Mouse (Mus musculus) heart, embryonic 11.5 days (tissue): ENCODE measurements around the gene Gripap1. TPM values are rescaled to one million over a fixed set of nuclear protein-coding genes. Genes with fewer than 3 reads are reported as not detected.

ENCODE experiments used
- ATAC-seq: fragments of 200-750 bp; cut with Nextera tagmentation; replicated peaks from 2 replicates; pipeline ENCODE4 v1.8.0; 2017; ENCODE audit warnings: moderate library complexity; ENCODE audit not compliant: insufficient number of reproducible peaks, low FRiP score, low TSS enrichment
- H3K27ac ChIP-seq: fragments of 300-500 bp; sonication (generic); 2 replicates; pipeline ENCODE4 v1.5.1; 2014; ENCODE audit warnings: mild to moderate bottlenecking, low read depth, low read length
- H3K27me3 ChIP-seq: fragments of 300-500 bp; sonication (generic); 2 replicates; pipeline ENCODE4 v1.6.1; 2014; ENCODE audit warnings: mild to moderate bottlenecking, low read length, mixed read lengths; ENCODE audit not compliant: control insufficient read depth, insufficient read depth
- H3K36me3 ChIP-seq: fragments of 300-500 bp; sonication (generic); 2 replicates; pipeline ENCODE4 v1.6.1; 2014; ENCODE audit warnings: mild to moderate bottlenecking, low read length, moderate library complexity, mixed read lengths; ENCODE audit not compliant: control insufficient read depth, insufficient read depth
- H3K4me1 ChIP-seq: fragments of 300-500 bp; sonication (generic); 2 replicates; pipeline ENCODE4 v1.6.1; 2014; ENCODE audit warnings: low read length; ENCODE audit not compliant: control insufficient read depth, insufficient read depth
- H3K4me2 ChIP-seq: fragments of 300-500 bp; sonication (generic); 2 replicates; pipeline ENCODE4 v1.6.1; 2014; ENCODE audit warnings: mild to moderate bottlenecking, moderate library complexity
- H3K4me3 ChIP-seq: fragments of 300-500 bp; sonication (generic); 2 replicates; pipeline ENCODE4 v1.5.1; 2014; ENCODE audit warnings: low read depth, low read length
- H3K9ac ChIP-seq: fragments of 300-500 bp; sonication (generic); 2 replicates; pipeline ENCODE4 v1.6.1; 2014; ENCODE audit warnings: mild to moderate bottlenecking, low read depth, low read length, moderate library complexity
- H3K9me3 ChIP-seq: fragments of 300-500 bp; sonication (generic); replicated peaks from 2 replicates; pipeline ENCODE4 v1.6.1; 2016; ENCODE audit warnings: low read length; ENCODE audit not compliant: control insufficient read depth
- WGBS: fragments of 180-500 bp; shearing (Covaris S2); extraction: QIAGEN DNeasy Blood & Tissue Kit; methylation state at CpG from one replicate; pipeline ENCODE4 v1.1.7; 2014; ENCODE audit not compliant: insufficient replicate concordance; 5-methylcytosine and 5-hydroxymethylcytosine counted together
- polyA plus RNA-seq: library from polyadenylated mRNA; unstranded; fragments of >200 nt; fragmentation: Nextera tagmentation; extraction: Ambion mirVana; gene quantifications from 2 replicates; pipeline ENCODE4 v1.2.1, GENCODE M21; 2014

Gene Gripap1
- polyA plus RNA-seq, 1 experiment from 2014 or later = 26.8 TPM

- Histone ChIP-seq H3K27me3 (no peaks in the 10 kb centered on the region), H3K9me3 (no peaks in the 10 kb centered on the region), H3K9ac (peak overlapping the region; percentile 75), H3K36me3 (no peaks in the 10 kb centered on the region), H3K4me2 (peak overlapping the region; percentile 72), H3K4me1 (no peaks in the 10 kb centered on the region), H3K4me3 (peak overlapping the region; percentile 49), H3K27ac (peak overlapping the region; percentile 90)
- 11% methylated on average over 26 of the region's 42 CpGs for WGBS
- ATAC-seq = no peak
These were observed 52.8 kb downstream of the Gripap1 start for GRCm38 (mm10) chrX:7842318-7842717.

- no peak overlapping the region for H3K4me3 ChIP-seq
- H3K9ac ChIP-seq = no peak overlapping the region
- no peak for ATAC-seq
- WGBS = 85% methylated on average over 2 of the region's 2 CpGs
- H3K9me3 ChIP-seq = no peaks in the 10 kb centered on the region
- H3K4me2 ChIP-seq = no peak overlapping the region
- H3K36me3 ChIP-seq = no peaks in the 10 kb centered on the region
- no peaks in the 10 kb centered on the region for H3K27me3 ChIP-seq
- no peak overlapping the region for H3K27ac ChIP-seq
- H3K4me1 ChIP-seq = no peaks in the 10 kb centered on the region
These were observed 58.3 kb downstream of the Gripap1 start for GRCm38 (mm10) chrX:7847845-7848244.

- no peak for ATAC-seq
- 26% methylated on average over 2 of the region's 2 CpGs for WGBS
- no peaks in the 10 kb centered on the region for H3K36me3 ChIP-seq
These were observed 65.0 kb downstream of the Gripap1 start for GRCm38 (mm10) chrX:7854578-7854977.

GRCm38 (mm10) chrX:7859191-7859753, 69.7 kb downstream of the Gripap1 start:
- H3K36me3 ChIP-seq = no peaks in the 10 kb centered on the region
- ATAC-seq = no peak
- no peak overlapping the region for H3K27ac ChIP-seq
- no peak overlapping the region for H3K4me2 ChIP-seq
- no peaks in the 10 kb centered on the region for H3K27me3 ChIP-seq
- 69% methylated on average over 3 of the region's 3 CpGs for WGBS
- H3K9me3 ChIP-seq = no peaks in the 10 kb centered on the region
- no peak overlapping the region for H3K4me3 ChIP-seq
- no peak overlapping the region for H3K9ac ChIP-seq
- H3K4me1 ChIP-seq = no peaks in the 10 kb centered on the region

More at GRCm38 (mm10) chrX:7854578-7854977, 65.0 kb downstream of the Gripap1 start:
- H3K9me3 ChIP-seq = no peaks in the 10 kb centered on the region
- H3K4me3 ChIP-seq = no peak overlapping the region
- no peaks in the 10 kb centered on the region for H3K4me1 ChIP-seq
- H3K27ac ChIP-seq = no peak overlapping the region
- no peak overlapping the region for H3K4me2 ChIP-seq
- H3K27me3 ChIP-seq = no peaks in the 10 kb centered on the region
- H3K9ac ChIP-seq = no peak overlapping the region

- Histone ChIP-seq H3K4me3 (no peak overlapping the region), H3K27ac (no peak overlapping the region), H3K9ac (no peak overlapping the region), H3K9me3 (no peaks in the 10 kb centered on the region), H3K4me2 (no peak overlapping the region), H3K27me3 (no peaks in the 10 kb centered on the region), H3K4me1 (0 out of 2 replicates have a peak, but pooled peaks cover 2% of the 10 kb centered on the region), H3K36me3 (no peaks in the 10 kb centered on the region)
- no peak for ATAC-seq
- 93% methylated on average over 1 of the region's 1 CpGs for WGBS
These were observed 73.6 kb downstream of the Gripap1 start for GRCm38 (mm10) chrX:7863181-7863580.

- WGBS = 74% methylated on average over 3 of the region's 3 CpGs
- H3K4me1 ChIP-seq = 0 out of 2 replicates have a peak, but pooled peaks cover 2% of the 10 kb centered on the region
- H3K27ac ChIP-seq = no peak overlapping the region
- H3K9ac ChIP-seq = no peak overlapping the region
- H3K27me3 ChIP-seq = no peaks in the 10 kb centered on the region
- no peak for ATAC-seq
- no peaks in the 10 kb centered on the region for H3K36me3 ChIP-seq
- H3K9me3 ChIP-seq = no peaks in the 10 kb centered on the region
- no peak overlapping the region for H3K4me3 ChIP-seq
- H3K4me2 ChIP-seq = no peak overlapping the region
These were observed 75.0 kb downstream of the Gripap1 start for GRCm38 (mm10) chrX:7864551-7864950.

GRCm38 (mm10) chrX:7865343-7865742, 75.8 kb downstream of the Gripap1 start:
- Histone ChIP-seq H3K4me2 (no peak overlapping the region), H3K9me3 (no peaks in the 10 kb centered on the region)

GRCm38 (mm10) chrX:7865786-7866185, 76.2 kb downstream of the Gripap1 start:
- Histone ChIP-seq H3K27me3 (no peaks in the 10 kb centered on the region), H3K9me3 (no peaks in the 10 kb centered on the region), H3K4me1 (0 out of 2 replicates have a peak, but pooled peaks cover 2% of the 10 kb centered on the region), H3K36me3 (no peaks in the 10 kb centered on the region), H3K9ac (no peak overlapping the region), H3K27ac (no peak overlapping the region), H3K4me3 (no peak overlapping the region), H3K4me2 (no peak overlapping the region)
- WGBS = 53% methylated on average over 2 of the region's 2 CpGs
- ATAC-seq = no peak

More at GRCm38 (mm10) chrX:7865343-7865742, 75.8 kb downstream of the Gripap1 start:
- Histone ChIP-seq H3K9ac (no peak overlapping the region), H3K27me3 (no peaks in the 10 kb centered on the region), H3K4me1 (0 out of 2 replicates have a peak, but pooled peaks cover 2% of the 10 kb centered on the region), H3K4me3 (no peak overlapping the region), H3K27ac (no peak overlapping the region), H3K36me3 (no peaks in the 10 kb centered on the region)
- ATAC-seq = no peak
- WGBS = 73% methylated on average over 2 of the region's 2 CpGs

GRCm38 (mm10) chrX:7867141-7867540, 77.6 kb downstream of the Gripap1 start:
- no peak overlapping the region for H3K4me2 ChIP-seq
- H3K27me3 ChIP-seq = no peaks in the 10 kb centered on the region
- H3K4me1 ChIP-seq = 0 out of 2 replicates have a peak, but pooled peaks cover 2% of the 10 kb centered on the region
- no peak for ATAC-seq
- WGBS = 100% methylated on average over 1 of the region's 1 CpGs
- H3K9ac ChIP-seq = no peak overlapping the region
- no peaks in the 10 kb centered on the region for H3K9me3 ChIP-seq
- no peak overlapping the region for H3K27ac ChIP-seq
- no peaks in the 10 kb centered on the region for H3K36me3 ChIP-seq
- no peak overlapping the region for H3K4me3 ChIP-seq
